Mouse (Mus musculus): Measurements from ENCODE around the gene Krtap4-2. TPM values are rescaled to one million over a fixed set of nuclear protein-coding genes. Genes with fewer than 3 reads are reported as not detected.

The Krtap4-2 gene
- not detected for polyA plus RNA-seq (2017; shearing (Covaris generic))

GRCm38 (mm10) chr11:99634653-99635134, at the start of gene Krtap4-2:
TSS of gene Krtap4-2 (minus strand) at chr11:99635084.

GRCm38 (mm10) chr11:99665860-99666259, 31.0 kb upstream of the Krtap4-2 start, which contains the start of gene Krtap4-6:
TSS of gene Krtap4-6 (minus strand) at chr11:99665960.

GRCm38 (mm10) chr11:99658467-99659010, 23.7 kb upstream of the Krtap4-2 start, which contains the start of gene Gm11563:
TSS of gene Gm11563 (minus strand) at chr11:99658960.

GRCm38 (mm10) chr11:99650136-99650535, 15.3 kb upstream of the Krtap4-2 start, which contains the start of gene Gm11555:
TSS of gene Gm11555 (minus strand) at chr11:99650236.

GRCm38 (mm10) chr11:99643635-99644139, 8.8 kb upstream of the Krtap4-2 start, which contains the start of gene Krtap4-7:
TSS of gene Krtap4-7 (minus strand) at chr11:99644089.

GRCm38 (mm10) chr11:99628138-99628537, 6.7 kb downstream of the Krtap4-2 start, which contains the start of gene Krtap4-1:
TSS of gene Krtap4-1 (minus strand) at chr11:99628238.

GRCm38 (mm10) chr11:99620335-99620734, 14.5 kb downstream of the Krtap4-2 start, which contains the start of gene Gm11562:
TSS of gene Gm11562 (minus strand) at chr11:99620435.

GRCm38 (mm10) chr11:99614796-99615363, 20.0 kb downstream of the Krtap4-2 start, which contains the start of gene Krtap2-4:
TSS of gene Krtap2-4 (minus strand) at chr11:99614846.

GRCm38 (mm10) chr11:99610089-99610488, 24.8 kb downstream of the Krtap4-2 start, which contains the start of gene Gm11937:
TSS of gene Gm11937 (minus strand) at chr11:99610189.

GRCm38 (mm10) chr11:99603208-99603607, 31.7 kb downstream of the Krtap4-2 start, which contains the start of gene Gm11938:
TSS of gene Gm11938 (minus strand) at chr11:99603308.

GRCm38 (mm10) chr11:99597742-99598141, 37.1 kb downstream of the Krtap4-2 start, which contains the start of gene Krtap9-3:
TSS of gene Krtap9-3 (minus strand) at chr11:99598105.

GRCm38 (mm10) chr11:99590981-99591380, 43.9 kb downstream of the Krtap4-2 start, which contains the start of gene Krtap1-3:
TSS of gene Krtap1-3 (minus strand) at chr11:99591339.

Other genes with a start within 250 kb of the Krtap4-2 start
- 10 to 100 TPM; 13.0 to 18.0 TPM for gene Krt10, start 245.7 kb downstream of the Krtap4-2 start, polyA plus RNA-seq (2017; shearing (Covaris generic))
- under 1 TPM in 1 of 2 experiments, not detected in 1; 0.22 TPM for gene Krt12, start 212.8 kb downstream of the Krtap4-2 start, polyA plus RNA-seq (2017; shearing (Covaris generic))
- gene Krt20, start 196.9 kb downstream of the Krtap4-2 start, polyA plus RNA-seq (2017; shearing (Covaris generic)) = under 1 TPM in 1 of 2 experiments, not detected in 1; 0.15 TPM
- under 1 TPM; 0.71 to 0.82 TPM for gene Krt23, start 141.9 kb downstream of the Krtap4-2 start, polyA plus RNA-seq (2017; shearing (Covaris generic))
- not detected for gene Krt39, start 113.7 kb downstream of the Krtap4-2 start, polyA plus RNA-seq (2017; shearing (Covaris generic))
- gene Krt40, start 91.9 kb downstream of the Krtap4-2 start, polyA plus RNA-seq (2017; shearing (Covaris generic)) = not detected
- gene Krtap3-3, start 84.2 kb downstream of the Krtap4-2 start, polyA plus RNA-seq (2017; shearing (Covaris generic)) = not detected
- 1 to 10 TPM in 1 of 2 experiments, not detected in 1; 3.5 TPM for gene Krtap3-2, start 78.2 kb downstream of the Krtap4-2 start, polyA plus RNA-seq (2017; shearing (Covaris generic))
- under 1 TPM in 1 of 2 experiments, not detected in 1; 0.60 TPM for gene Gm11939, start 75.6 kb downstream of the Krtap4-2 start, polyA plus RNA-seq (2017; shearing (Covaris generic))
- not detected for gene Krtap3-1, start 68.5 kb downstream of the Krtap4-2 start, polyA plus RNA-seq (2017; shearing (Covaris generic))
- gene Krtap1-5, start 54.1 kb downstream of the Krtap4-2 start, polyA plus RNA-seq (2017; shearing (Covaris generic)) = under 1 TPM in 1 of 2 experiments, not detected in 1; 0.55 TPM
- 1 to 10 TPM in 1 of 2 experiments, under 1 TPM in 1; 0.61 to 1.2 TPM for gene Krtap1-4, start 51.4 kb downstream of the Krtap4-2 start, polyA plus RNA-seq (2017; shearing (Covaris generic))
- gene Krtap1-3, start 43.7 kb downstream of the Krtap4-2 start, polyA plus RNA-seq (2017; shearing (Covaris generic)) = not detected
- under 1 TPM in 1 of 2 experiments, not detected in 1; 0.31 TPM for gene Krtap9-3, start 37.0 kb downstream of the Krtap4-2 start, polyA plus RNA-seq (2017; shearing (Covaris generic))
- not detected for gene Gm11938, start 31.8 kb downstream of the Krtap4-2 start, polyA plus RNA-seq (2017; shearing (Covaris generic))
- gene Gm11937, start 24.9 kb downstream of the Krtap4-2 start, polyA plus RNA-seq (2017; shearing (Covaris generic)) = not detected
- not detected for gene Krtap2-4, start 20.2 kb downstream of the Krtap4-2 start, polyA plus RNA-seq (2017; shearing (Covaris generic))
- gene Gm11562, start 14.6 kb downstream of the Krtap4-2 start, polyA plus RNA-seq (2017; shearing (Covaris generic)) = not detected
- gene Krtap4-1, start 6.8 kb downstream of the Krtap4-2 start, polyA plus RNA-seq (2017; shearing (Covaris generic)) = under 1 TPM in 1 of 2 experiments, not detected in 1; 0.20 TPM
- gene Krtap4-7, start 9.0 kb upstream of the Krtap4-2 start, polyA plus RNA-seq (2017; shearing (Covaris generic)) = under 1 TPM in 1 of 2 experiments, not detected in 1; 0.16 TPM
- gene Gm11555, start 15.2 kb upstream of the Krtap4-2 start, polyA plus RNA-seq (2017; shearing (Covaris generic)) = not detected
- gene Gm11563, start 23.9 kb upstream of the Krtap4-2 start, polyA plus RNA-seq (2017; shearing (Covaris generic)) = not detected
- gene Krtap4-6, start 30.9 kb upstream of the Krtap4-2 start, polyA plus RNA-seq (2017; shearing (Covaris generic)) = not detected
- gene Gm14190, start 55.7 kb upstream of the Krtap4-2 start, polyA plus RNA-seq (2017; shearing (Covaris generic)) = not detected
- not detected for gene Gm14180, start 99.2 kb upstream of the Krtap4-2 start, polyA plus RNA-seq (2017; shearing (Covaris generic))
- gene Gm11595, start 137.8 kb upstream of the Krtap4-2 start, polyA plus RNA-seq (2017; shearing (Covaris generic)) = not detected
- under 1 TPM in 1 of 2 experiments, not detected in 1; 0.24 TPM for gene Krtap4-8, start 145.6 kb upstream of the Krtap4-2 start, polyA plus RNA-seq (2017; shearing (Covaris generic))
- under 1 TPM in 1 of 2 experiments, not detected in 1; 0.28 TPM for gene Krtap4-9, start 150.1 kb upstream of the Krtap4-2 start, polyA plus RNA-seq (2017; shearing (Covaris generic))
- gene Gm11596, start 158.4 kb upstream of the Krtap4-2 start, polyA plus RNA-seq (2017; shearing (Covaris generic)) = not detected
- gene Gm11569, start 163.8 kb upstream of the Krtap4-2 start, polyA plus RNA-seq (2017; shearing (Covaris generic)) = not detected
- gene Gm11554, start 169.4 kb upstream of the Krtap4-2 start, polyA plus RNA-seq (2017; shearing (Covaris generic)) = not detected
- gene Krtap4-13, start 174.8 kb upstream of the Krtap4-2 start, polyA plus RNA-seq (2017; shearing (Covaris generic)) = not detected
- not detected for gene Gm11564, start 180.6 kb upstream of the Krtap4-2 start, polyA plus RNA-seq (2017; shearing (Covaris generic))
- gene 2300003K06Rik, start 203.0 kb upstream of the Krtap4-2 start, polyA plus RNA-seq (2017; shearing (Covaris generic)) = not detected
- gene Krtap4-16, start 216.5 kb upstream of the Krtap4-2 start, polyA plus RNA-seq (2017; shearing (Covaris generic)) = under 1 TPM in 1 of 2 experiments, not detected in 1; 0.60 TPM
- not detected for gene Gm11568, start 222.8 kb upstream of the Krtap4-2 start, polyA plus RNA-seq (2017; shearing (Covaris generic))
- gene Gm11559, start 229.4 kb upstream of the Krtap4-2 start, polyA plus RNA-seq (2017; shearing (Covaris generic)) = not detected
- not detected for gene Krtap9-1, start 238.3 kb upstream of the Krtap4-2 start, polyA plus RNA-seq (2017; shearing (Covaris generic))
- not detected for gene Gm11567, start 244.1 kb upstream of the Krtap4-2 start, polyA plus RNA-seq (2017; shearing (Covaris generic))

All from inflammation-experienced regulatory T-cells (primary cell).